Mouse (Mus musculus) layer of hippocampus, postnatal 14 days (tissue): ENCODE results near the gene Uvrag. TPM values are rescaled to one million over a fixed set of nuclear protein-coding genes. Genes with fewer than 3 reads are reported as not detected.
A peak's percentile ranks its signal among the peaks of the same experiment; 100 is the strongest.

Source experiments
- DNase-seq, 2 experiments: peaks; one replicate each; pipeline ENCODE4 v3.0.0; 2021 to 2022; ENCODE audit warnings: low spot score in 2 of 2, mixed read lengths in 1 of 2
- total RNA-seq, 2 experiments: library from RNA; stranded (reverse); gene quantifications; 2 replicates each; pipeline ENCODE4 v1.2.3; 2021

The Uvrag gene
- total RNA-seq, 2 experiments from 2014 or later = 44.6 to 45.8 TPM

DNA sequence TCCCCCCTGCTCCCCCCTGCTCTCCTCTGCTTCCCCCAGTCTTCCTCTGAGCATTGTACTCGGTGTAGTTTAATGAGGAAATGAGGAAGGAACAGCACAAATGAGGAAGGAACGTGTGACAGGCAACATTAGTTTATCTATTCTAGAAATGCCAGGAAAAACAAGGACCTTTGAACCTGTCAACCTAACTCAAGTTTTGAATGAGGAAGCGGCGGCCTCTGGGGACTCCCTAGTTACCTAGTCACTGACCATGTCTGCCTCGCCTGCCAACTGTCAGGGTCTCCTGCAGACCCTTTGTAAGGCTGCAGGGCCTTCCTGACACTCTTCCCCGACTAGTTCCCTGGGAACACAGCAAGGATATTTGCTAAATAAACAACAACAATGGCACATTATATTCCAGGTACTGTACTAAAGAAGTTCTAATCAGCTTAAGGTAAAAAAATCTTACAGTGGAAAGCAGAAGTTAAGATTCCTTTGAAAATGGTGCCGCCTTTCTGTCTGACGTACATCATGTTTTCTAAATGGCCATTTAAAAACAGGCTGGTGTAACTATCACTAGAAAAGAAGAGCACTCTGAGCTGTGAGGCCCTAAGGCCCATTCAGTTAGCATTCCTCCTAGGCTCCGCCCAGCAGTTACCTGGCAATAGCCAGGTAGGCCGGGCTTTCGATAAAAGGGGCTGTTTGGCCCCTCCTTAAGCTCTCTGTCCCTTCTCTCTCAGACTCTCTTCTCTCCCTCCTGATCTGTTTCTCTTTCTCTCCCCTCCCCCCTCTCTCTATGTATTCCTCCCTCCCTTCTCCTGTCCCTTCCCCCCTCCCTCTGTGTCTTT, 39.0 kb downstream of the Uvrag start:
- no peak for DNase-seq

DNA sequence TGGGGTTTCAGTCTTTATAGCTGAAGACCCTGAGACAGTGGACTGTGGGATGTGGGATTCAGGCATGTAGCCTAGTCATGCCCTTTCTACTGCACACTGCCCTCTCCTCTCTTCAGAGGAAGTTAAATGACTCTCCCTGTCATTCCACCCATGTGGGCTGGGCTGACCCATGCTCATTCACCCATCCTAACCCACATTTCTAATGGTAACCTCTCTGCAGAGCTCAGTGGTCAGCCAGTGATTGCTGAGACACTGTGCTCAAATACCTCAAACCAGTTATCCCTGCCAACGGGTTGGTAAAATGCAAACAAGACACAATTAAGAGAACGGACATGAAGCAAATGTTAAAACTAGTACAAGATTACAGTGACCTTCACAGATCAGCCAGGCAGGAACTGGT, 39.9 kb downstream of the Uvrag start:
- no peak for DNase-seq

DNA sequence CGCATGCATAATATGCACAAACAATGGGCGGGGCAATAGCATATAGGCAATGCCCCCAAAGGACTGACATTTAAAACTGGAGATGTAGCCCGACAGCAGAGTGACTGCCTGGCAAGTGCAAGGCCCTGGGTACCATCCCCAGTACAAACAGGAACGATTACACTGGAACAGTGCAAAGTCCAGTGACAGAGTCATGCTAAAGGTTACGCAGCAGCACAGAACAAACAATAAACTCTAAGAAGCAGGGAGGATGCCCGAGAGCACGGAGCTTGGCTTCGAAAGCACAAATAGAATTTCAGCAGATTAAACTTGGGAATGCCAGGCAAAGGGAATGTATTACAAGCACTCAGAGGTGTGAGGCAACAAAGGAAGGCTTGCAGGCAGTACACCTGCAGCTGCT, 40.4 kb downstream of the Uvrag start:
- DNase-seq = no peak

DNA sequence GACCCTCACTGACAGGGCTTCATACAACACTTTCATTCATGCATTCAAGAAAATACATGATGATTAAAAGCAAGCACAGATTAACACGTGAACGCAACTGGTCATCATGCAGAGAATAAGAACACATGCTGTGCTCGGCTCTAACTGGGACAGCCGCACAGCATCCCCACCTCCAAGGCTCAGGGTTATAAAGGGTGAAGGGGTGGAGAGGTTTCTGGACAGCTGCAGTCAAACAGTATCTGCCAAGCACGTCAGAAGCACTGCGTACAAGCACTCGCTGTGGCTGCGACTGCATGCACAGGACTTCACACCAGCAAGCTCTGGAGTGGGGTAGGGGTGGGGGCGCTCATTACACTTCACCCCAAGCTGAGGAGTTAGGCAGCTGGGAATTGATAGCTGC, 40.9 kb downstream of the Uvrag start:
- DNase-seq = no peak

DNA sequence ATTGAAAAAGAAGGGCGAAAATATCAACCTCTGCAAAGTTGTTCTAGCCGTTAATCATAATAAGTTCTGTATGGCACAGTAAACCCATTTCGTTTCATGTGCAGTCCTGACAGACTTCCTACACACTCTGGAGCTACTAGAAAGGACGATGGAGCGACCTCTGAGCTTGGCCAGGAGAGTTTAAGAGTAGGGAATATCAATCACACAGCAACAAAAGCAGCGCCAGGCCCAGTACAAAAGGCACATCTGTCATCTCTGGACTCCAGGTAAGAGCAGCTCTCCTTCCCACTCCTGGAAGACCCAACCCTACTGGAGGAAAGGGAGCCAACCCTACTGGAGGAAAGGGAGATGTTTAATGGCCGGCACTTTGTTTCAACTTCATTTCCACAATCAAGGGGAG, 43.2 kb downstream of the Uvrag start:
- DNase-seq = no peak

DNA sequence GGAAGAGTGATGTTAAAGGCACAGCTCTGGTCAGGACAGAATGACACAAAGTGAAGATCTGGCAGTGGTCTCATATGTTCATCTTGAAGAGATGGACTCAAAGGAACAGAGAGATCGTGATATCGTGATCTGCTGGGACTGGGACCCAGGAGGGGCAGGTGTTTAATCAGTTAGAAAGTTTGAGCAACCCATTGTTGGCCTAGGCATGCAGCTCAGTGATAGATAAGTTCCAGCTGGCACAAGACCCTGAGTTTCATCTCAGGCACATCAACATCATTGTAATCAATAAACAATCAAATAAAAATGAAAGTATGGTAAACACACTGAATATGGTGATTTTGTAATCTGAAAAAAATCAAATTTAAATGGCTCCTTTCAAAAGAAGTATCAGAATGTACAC, 43.8 kb downstream of the Uvrag start:
- no peak for DNase-seq

DNA sequence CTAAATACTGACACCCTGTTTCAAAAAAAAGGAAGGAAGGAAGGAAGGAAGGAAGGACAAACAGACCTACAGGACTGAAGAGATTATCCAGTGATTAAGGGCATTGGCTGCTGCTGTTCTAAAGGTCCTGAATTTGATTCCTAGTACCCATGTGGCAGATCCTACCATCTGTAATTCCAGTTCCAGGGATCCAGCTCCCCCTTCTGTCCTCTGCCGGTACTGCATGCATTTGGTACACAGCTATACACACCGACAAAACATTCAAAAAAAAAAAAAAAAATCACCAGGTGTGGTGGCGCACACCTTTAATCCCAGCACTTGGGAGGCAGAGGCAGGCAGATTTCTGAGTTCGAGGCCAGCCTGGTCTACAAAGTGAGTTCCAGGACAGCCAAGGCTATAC, 45.8 kb downstream of the Uvrag start:
- DNase-seq = no peak

DNA sequence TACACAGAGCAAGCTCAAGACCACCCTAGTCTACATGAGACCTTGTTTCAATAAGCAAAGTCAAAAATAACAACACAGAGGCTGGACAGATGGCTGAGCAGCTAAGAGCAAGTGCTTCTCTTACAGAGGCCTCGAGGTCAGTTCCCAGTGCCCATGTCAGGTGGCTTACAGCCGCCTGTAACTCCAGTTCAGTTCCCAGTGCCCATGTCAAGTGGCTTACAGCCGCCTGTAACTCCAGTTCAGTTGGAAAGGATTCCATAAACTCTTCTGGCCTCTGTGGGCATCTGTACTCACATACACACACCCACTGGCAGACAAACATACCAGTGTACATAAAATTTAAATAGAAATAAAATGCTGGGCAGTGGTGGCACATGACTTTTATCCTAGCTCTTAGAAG, 46.6 kb downstream of the Uvrag start:
- no peak for DNase-seq

DNA sequence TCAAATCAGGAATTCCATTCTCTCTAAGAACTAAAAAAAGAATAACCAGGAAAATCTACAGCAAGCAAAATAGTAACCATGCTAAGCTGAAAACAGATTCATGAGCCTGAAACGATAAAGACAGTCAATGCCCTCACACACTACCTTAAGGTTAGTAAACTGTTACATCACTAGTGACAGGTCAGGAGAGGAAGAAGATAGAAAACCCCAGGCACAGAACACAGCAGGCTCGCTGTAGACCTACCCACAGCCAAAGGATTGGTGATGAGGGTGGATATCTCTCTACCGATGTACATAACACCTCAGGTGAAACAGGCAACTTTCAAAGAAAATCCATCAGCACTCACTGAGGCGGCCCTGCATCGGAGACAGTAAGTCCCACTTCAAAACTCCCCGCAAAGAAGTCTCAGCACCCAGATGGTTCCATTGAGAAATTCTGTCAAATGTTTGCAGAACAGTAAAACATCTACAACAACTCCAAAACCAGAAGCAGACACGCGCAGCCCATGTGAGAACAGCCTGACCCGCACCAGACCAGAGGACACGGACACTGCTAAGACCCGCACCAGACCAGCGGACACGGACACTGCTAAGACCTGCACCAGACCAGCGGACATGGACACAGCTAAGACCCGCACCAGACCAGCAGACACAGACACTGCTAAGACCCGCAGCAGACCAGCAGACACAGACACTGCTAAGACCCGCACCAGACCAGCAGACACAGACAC, 48.9 kb downstream of the Uvrag start:
- no peak for DNase-seq

DNA sequence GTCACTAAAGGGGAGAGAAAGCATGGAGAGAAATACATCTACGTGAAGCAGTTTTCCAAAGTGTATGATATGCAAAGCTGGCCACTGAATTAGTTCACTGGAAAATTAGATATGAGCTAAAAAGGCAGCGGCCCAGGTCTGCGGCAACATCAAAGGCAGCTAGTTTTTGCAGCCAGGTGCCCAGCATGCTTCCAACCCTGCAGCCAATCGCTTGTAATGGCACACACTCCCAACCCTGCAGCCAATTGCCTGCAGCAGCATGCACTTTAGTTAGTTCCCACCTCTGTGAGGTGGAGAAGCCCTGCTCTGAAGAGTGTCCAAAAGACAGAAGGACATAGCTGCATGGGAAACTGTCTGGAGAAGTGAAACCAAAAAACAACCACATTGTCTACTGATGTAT, 51.2 kb downstream of the Uvrag start:
- no peak for DNase-seq

DNA sequence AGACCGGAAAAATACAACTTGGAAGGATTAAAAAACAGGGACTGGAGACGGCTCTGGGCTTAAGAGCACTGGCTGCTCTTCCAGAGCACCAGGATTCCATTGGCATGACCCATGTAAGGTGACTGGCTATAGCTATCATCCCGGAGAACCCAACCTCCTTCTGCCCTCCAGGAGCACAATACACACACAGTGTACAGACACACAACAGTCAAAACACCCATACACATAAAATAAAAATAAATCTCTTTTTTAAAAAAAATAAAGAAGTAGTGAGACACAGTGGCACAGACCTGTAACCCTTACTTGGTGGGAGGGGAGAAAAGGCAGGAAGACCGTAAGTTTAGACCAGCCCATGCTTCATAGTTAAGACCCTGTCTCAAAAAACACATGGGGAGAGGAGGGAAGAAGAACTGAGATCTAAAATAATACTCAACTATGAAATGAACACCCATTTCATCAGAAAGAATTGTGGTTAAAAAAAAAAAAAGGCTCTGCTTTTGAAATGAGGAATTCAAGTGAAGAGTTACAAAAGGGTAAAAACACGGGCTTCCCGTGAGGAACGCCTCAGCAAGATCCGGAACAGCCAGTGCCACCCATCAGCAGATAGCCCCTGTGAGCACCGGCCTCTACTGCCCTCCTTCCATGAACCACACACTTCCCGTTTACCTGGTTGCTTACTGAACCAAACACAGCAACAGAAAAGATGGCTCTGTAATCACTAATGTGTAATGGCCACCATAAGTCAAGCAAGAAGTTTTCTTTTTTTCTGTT, 52.2 kb downstream of the Uvrag start:
- DNase-seq = no peak

DNA sequence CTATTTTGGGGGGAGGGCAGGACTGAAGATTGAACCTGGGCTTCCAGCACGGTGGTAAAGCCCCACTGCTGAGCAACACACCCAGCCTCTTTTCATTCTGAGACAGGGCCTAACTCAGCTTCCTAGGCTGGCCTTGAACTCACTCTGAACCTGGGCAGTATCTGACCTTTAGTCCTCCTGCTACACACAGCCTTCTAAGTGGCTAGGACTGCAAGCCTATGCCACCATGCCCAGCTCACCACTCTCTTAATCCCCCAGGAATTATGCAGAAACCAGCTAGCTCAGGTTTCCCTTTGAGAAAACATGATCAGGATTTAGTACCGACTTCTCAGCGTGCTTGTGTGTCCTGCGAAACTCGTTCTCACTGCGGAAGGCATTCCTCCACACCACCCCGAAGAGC, 53.4 kb downstream of the Uvrag start:
- no peak for DNase-seq

DNA sequence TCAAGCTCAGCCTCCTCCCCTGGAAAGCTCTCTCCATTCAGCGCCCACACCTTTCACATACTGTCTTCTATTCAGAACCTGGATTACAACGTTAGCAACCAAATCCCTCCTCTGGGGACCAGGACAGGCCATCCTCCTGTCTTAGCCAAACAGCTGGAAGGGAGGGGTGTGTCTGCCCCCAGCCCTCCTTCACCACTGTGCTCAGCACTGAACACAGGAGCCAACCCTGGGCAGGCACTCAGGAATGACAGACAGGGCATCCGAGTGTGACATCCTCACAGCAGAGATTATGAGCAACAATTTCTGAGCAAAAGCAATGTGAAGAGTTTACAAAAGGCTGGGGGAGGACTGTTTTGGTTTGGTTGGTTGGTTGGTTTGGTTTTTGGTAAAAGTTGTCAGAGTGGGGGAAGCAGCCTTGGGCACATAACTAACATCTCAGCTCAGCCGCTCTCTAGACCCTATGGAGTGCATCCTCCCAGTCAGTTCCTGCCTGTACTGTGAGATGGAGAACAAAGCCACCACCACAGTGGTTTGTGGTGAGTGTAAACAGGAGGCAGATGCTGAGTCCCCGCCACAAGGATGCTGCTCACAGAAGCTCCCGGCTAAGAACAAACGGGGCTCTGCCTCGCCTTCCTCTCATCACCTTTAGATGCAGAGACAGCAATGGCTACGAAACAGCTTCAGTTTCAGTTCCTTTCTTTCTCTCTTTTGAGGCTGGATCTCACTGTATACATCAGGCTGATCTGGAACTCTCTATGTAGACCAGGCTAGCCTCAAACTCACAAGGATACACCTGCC, 54.1 kb downstream of the Uvrag start:
- no peak for DNase-seq

DNA sequence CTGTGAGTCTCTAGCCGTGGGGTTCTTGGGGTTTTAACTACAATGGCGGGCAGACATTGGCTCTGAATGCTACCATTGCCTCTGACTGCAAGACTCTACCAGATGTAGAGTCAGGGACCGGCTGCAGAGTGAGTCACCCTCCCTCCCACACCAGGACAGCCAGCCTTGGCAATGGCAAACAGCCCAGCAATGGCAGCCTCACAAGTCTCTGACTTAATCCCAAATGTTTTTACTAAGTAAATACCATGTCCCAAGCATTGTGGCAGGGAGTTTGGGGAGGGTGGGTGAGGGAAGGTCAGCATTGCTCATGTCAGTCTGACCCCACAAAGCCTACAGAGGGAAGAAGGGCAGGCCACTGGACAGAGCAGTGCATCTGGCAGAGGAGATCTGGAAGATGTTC, 55.7 kb downstream of the Uvrag start:
- no peak for DNase-seq

DNA sequence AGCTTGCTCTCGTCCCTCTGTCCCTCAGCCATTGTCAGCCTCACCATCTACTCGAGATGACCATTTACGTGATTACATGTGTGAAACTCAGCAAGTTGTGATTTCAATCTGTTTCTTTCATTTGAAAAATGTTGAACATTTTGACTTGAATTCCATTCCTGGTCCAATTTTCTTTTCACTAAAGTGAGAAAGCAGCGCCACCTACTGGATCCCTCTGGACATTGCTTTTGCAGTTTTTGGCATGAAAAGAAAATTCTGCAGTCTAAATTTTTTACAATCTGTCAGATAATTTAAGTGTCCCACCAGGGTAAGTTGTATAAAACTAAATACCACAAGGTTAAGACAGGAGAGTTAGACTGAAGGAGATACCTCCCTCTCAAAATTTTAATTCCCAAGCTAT, 61.4 kb downstream of the Uvrag start:
- peak; percentile 73 to 84 for DNase-seq

DNA sequence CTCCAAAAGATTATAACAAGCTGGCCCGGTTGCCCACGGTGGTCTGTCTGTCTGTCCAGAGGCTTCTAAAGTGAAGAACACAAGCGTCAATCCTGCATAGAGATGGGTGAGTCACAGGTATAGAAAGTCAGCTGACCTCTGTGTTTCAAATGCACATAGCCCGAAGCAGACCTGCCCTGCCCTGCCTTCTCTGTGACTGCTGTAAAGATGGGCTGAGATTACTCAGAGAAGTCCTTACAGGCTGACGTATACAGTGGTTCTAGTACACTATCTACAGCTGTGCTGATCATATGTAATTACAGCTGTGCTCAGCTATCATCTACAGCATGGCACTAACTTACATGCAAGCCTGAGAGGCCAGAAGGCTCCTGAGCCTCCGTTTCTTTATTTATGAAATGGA, 62.1 kb downstream of the Uvrag start:
- no peak for DNase-seq

DNA sequence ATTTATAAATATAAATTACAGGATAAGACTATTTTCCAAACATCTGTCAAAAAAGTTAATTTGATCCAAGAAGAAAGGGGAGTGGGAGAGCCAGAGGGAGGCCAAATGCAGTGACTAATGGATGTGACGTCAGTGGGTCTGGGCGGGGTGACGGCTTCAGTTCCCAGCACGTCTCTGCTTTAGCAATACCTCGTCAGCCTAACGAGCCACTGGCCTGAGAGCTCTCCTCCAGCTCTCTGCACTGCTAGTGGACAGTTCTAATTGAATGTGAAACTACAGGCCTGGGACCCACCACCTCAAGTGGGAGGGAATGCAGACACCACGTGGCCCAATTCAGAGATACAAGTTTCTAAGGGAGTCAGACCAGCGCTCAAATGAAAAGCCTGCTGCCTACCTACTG, 63.7 kb downstream of the Uvrag start:
- no peak for DNase-seq

DNA sequence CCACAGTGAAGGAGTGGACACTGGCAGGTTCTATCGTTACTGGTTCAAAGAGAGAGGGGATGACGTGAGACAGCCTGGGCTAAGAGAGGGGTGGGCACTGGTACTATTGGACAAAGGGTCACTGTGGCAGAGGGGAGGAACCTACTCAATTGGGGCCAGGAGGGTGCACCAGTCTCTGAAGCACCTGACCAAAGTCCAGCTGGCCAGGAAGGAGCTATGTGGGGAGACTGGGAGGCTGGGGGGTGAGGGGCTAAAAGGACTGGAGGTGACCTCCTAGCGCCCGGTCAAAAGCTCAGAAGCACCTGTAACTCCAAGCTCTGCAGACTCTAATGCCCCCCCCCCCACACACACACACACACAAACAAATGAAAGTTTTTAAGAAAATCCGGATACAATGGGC, 65.8 kb downstream of the Uvrag start:
- DNase-seq = no peak

DNA sequence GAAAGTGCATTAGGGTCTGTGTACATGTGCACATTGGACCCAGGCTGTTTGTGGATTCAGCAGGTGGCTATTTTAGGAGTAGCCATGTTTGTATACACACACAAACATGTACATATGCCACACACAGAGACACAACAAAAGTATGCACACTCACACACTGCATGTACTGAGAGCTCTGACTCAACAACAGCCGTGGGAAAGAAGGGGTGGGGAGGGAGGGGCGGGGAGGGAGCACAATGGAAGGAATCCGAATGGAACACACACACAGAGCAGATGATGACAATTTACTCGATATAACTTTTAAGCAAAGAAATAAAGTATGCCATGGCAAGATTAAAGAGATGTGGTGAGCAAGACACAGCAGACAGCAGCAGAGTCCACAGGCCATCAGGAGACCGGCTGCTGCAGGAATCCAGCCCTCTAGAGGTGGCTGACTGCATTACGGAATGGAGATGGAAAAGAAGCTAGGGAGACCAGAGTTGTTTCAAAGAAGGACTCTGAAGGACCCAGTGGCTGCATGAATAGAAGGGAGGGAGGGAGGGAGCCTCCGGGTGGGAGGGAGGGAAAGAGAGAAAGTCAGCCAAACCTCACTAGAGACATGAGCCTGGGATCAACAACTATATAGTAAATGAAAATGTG, 67.1 kb downstream of the Uvrag start:
- peak in 1 of 2 experiments; percentile 45 for DNase-seq

DNA sequence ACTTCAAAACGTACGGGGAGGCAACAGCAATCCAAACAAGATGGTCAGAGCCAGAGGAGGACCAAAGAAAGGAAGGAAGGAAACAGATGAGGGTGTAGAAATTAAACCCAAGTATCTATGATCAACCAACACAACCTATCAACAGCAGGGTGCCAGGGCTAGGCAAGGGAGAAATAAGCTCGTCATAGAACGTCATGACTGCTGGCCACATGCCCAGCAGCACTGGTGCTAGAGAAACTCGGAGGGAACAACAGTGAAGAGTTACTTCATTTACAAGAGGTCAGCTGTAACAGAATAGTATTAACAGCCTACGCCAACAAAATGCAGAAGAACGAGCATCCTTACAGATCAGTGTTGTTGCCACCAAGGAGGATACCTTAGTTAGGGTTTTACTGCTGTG, 73.2 kb downstream of the Uvrag start:
- DNase-seq = no peak

DNA sequence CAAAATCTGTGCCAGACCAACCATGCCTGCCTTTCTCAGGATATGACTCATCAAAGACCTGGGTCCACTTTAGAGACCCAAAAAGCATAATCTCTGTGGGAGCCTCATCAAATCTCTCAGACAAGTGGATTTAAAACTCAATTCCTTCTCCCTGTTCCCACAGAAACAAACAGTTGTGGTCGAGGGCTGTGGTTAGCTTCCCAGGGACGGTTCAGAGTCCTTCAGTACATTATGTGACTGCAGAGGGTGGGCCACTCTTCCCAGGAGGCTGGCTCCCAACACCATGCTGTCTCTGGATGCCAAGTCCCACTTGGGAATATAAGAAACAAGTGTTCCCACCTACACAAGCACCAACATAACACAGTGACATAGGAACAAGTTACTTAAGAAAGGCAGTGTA, 75.0 kb downstream of the Uvrag start:
- DNase-seq = no peak
